Mouse (Mus musculus) c-Kit-positive CD71-negative TER-119-negative erythroid progenitor cells, embryonic 14.5 days (primary cell): ENCODE measurements around the gene Reg3d.
"Not testable (repeated sequence)": the region's sequence is repeated elsewhere in the genome, so short reads cannot be mapped to it uniquely, and the experiment has no call there.

ENCODE experiments used
- DNase-seq: peaks from one replicate; pipeline ENCODE4 v3.0.0-alpha.2; 2013; ENCODE audit warnings: low read depth

Reg3d gene

DNA sequence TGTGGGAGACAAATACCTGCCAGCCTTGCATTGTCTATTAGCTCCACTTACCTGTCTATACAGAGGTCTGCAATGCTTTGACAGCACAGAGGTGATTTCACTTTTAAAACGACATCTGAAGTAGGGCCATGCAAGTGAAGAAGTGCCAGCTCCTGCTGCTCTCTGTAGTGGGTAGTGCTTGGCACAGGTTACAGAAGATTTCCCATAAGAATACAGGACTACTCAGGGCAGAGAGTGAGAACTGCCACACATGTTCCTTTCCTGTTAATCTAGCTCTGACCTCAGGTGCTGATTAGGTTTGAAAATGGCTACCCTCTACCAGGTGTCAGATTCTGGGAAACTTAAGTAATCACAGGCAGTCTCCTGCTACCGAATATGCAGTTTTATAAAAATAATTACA is at the start of gene Reg3d:
TSS of gene Reg3d (minus strand) at position 101 of the 400 bp plus-strand sequence.
- no peak for DNase-seq

DNA sequence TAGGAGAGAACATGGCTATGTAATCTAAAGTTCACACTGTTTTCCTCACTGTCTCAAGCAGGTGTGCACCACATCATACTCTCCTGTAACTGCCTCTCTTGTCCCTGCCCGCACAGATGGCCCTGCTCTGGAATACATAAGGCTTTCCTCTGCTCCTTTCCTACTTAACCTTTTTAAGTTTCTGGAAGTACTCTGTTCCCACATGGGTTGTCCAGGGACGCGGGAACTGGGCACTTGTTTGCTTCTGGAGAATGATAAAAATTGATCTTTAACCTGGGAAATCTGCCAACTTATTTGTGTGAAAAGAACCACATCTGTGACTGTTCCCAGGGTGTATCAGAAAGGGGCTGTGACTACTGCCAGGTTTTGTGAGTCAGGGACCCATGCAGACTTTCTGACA is 46.8 kb upstream of the Reg3d start:
- no peak for DNase-seq

DNA sequence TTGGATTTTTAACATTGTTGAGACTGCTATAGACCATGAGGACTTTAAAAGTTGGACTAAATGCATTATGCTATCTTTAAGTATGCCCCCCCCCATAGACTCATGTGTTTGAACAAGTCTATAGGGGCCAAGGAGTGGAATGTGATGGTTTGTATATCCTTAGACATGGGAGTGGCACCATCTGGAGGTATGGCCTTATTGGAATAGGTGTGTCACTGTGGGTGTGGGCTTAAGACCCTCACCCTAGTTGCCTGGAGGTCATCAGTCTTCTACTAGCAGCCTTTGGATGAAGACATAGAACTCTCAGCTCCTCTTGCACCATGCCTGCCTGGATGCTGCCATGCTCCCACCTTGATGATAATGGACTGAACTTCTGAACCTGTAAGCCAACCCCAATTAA is 43.7 kb upstream of the Reg3d start, which contains the start of gene Reg1:
TSS of gene Reg1 (plus strand) at position 301 of the 400 bp plus-strand sequence.
- DNase-seq: not testable (repeated sequence)

DNA sequence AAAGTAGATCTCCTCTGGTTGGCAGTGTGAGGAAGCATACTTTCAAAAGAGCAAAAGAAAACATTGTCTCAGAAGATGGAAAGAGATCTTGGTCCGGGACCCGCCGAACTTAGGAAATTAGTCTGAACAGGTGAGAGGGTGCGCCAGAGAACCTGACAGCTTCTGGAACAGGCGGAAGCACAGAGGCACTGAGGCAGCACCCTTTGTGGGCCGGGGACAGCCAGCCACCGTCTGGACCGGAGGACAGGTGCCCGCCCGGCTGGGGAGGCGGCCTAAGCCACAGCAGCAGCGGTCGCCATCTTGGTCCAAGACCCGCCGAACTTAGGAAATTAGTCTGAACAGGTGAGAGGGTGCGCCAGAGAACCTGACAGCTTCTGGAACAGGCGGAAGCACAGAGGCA is 16.7 kb upstream of the Reg3d start, which contains the start of gene Reg2:
TSS of gene Reg2 (plus strand) at position 301 of the 400 bp plus-strand sequence.
- not testable (repeated sequence) for DNase-seq

DNA sequence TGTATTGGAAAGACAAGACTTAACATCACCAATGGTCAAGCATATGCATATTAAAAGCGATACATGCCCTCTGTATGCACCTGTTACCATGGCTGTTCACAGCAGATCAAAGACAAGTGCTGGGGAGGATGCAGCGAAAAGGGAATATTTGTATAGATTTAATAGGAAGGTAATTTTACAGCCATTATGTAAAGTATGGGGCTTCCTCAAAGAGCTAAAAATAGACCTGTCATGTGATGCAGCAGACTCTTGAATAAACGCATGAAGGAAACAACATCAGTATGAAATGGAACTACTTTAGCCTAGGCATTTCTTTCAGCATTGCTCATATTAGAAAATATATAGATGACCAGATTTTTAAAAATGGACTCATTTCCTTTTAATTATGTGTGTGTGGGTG is 6.9 kb upstream of the Reg3d start:
- no peak for DNase-seq

DNA sequence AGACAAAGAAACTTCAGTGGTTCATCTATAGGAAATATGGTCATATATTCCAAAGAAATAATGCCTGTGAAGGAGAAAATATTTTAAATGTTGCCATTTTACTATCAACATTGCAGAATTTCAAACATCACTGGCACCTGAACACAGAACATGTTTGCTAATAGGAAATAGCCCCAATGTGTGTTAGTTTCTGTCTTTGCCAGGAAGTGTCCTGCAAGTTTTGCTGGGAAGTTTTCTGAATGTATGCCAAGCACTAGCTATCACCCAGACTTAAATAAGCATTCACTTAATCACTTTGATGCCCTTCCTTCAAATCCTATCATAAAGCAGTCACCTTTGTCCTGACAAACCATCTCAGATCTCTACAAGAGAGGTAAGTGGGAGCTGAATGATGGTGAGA is 1.7 kb upstream of the Reg3d start, which contains the start of gene Reg3a:
TSS of gene Reg3a (plus strand) at position 301 of the 400 bp plus-strand sequence.
- DNase-seq: no peak

DNA sequence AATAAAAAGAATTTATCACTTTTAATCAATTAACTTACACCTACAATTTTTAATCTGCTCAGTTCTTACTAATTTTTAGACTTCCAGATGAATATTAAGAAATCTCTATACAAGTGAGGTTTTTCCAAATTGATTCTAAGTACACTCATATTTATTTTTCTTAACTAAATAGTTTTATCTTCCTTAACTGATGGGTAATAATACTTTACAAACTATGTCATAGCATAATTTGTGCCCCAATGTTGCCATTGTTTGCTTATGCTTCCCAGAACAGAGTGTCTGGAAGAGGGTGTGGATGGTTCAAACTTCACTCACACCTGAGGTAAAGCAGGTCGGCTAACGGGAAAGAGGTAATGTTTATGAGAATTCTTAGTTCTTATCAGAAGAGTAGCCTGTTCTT is 8.3 kb downstream of the Reg3d start, which contains the start of gene Reg3b:
TSS of gene Reg3b (plus strand) at position 301 of the 400 bp plus-strand sequence.
- DNase-seq: no peak

DNA sequence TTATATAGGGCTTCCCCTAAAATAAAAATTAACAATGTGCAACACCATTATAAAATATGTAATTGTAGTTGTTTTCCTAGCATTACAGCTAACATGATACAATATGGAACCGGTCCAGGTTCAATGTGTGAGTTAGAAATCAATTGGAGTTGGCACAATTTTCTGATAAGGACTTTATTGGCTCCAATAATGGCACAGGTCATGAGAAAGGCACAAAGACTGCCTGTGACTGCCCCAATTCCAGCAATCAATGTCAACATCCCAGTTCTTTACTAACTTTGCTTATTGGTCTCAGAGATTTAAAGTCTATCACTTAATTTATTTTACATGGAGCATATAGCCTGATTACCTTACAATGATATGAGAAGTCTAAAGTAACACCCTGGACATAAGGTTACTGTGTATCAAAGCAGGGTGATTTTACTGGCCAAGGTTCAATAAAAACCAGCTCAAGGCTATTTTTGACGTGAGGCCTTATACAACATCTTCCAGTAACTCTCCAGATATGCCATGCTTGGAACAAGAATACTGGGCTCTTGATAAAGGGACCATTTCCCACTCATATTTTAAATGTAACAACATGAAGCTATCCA is 16.6 kb downstream of the Reg3d start:
- no peak for DNase-seq

DNA sequence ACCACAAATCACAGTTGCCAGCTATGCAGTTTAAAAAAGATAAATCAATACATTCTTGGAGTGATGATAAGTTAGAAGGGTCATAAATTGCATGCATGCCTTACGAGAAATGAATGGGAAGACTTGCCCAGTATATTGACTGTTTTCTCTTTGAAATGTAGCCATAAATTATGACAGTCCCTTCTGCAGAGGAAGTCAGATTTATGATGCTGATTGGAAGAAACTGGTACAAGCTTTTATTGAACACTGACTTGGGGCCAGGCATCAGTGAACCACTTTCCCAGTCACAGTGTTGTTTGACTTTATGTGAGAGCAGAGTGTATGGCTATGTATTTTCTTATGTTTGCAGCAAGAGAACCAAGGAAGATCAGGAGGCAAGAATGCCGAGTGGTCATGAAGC is 37.0 kb downstream of the Reg3d start:
- no peak for DNase-seq

DNA sequence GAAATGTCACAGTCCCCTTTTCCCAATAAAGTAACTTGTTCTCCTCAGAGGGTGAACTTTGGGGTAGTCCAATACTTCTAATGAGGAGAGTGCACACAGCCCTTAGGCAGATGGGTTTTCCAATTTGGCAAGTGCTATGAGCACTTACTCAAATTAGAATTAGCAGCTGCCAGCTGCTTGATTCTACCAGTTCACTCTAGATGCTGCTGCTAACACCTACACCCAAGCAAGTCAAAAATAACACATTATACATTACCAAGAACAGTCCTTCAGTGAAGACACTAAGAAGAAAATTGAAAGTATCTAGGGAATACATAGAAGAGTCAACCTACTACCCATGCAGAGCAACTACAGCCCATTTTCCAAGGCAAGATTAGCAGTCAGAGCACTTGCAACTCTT is 38.4 kb downstream of the Reg3d start:
- DNase-seq: no peak

DNA sequence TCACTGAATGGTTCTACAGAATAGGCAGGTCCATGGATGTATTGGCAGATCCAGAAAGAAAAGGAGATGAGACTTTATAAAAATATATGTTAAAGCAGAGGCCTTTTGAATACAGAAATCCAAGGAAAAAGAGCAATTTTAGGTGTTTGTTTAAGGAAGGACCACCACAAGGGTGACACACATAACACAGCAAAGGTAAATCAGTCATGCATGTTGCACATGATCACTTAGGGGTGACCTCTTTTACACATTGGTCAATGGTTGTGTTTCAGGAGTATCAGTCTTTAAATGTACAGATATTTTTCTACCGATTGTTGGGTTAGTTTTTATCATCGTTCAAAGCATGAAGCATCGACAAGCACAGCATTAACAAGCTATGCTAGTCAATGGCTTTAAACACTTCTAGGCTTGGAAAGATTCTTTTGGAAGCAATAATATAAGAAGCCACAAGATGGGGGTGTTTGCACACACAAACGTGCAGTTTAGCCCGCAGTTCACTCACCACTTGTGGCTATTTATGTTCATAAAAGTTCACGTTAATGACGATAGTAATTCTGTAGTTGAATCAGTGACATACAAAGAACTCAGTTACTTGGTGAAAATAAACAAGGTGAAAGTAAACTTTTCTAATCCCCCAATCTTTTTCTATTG is 46.6 kb downstream of the Reg3d start:
- no peak for DNase-seq

DNA sequence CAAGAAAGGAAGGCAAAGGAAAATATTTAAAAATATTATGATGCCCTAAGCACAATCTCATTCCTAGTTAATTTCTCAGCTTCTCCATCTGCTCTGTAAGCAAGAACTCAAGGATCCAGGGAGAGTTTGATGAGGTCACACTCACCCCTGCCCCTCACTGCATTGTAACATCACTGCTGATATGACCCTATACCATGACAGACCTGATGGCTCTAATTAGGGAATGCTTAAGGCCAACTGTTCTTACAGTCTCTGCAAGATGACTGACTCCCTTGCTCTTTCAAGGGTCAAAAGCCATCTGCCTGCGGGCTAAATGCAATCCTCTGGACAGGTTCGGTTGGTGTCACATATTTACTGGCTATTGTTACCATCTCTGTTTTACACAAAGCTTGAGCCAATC is 49.5 kb downstream of the Reg3d start:
- no peak for DNase-seq

DNA sequence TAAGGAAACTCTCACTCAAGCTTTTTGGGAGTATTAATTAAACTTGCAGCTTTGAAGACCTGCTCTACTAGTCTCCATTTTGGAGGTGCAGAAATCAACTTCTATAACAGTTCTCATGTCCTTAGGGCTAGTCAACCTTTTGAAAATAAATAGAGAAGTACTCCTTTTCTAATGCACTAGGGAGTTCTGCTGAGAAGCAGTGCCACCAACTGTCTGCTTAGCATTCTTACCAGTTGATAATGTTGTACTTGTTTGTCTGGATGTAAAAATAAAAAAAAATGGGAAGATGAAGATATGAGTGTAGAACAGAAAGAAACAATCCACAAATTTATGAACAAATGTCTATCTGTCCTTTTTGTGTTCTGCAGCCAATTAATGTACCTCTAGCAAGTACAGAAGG is 50.9 kb downstream of the Reg3d start:
- DNase-seq: no peak
